Mouse (Mus musculus) kidney, postnatal 0 days (tissue): ENCODE measurements at regions not wholly inside any gene's neighbourhood (a gene's known extent, or its start where the extent isn't known, plus 50 kb on each side); places are given as distances from the start of the nearest gene placed in this dataset.

ENCODE experiments used
- ATAC-seq: fragments of 200-750 bp; cut with Nextera tagmentation; replicated peaks from 2 replicates; pipeline ENCODE4 v1.8.0; 2017; ENCODE audit warnings: low read depth, moderate number of reproducible peaks, moderate TSS enrichment, moderate library complexity; ENCODE audit not compliant: low FRiP score
- DNase-seq: peaks from one replicate; pipeline ENCODE4 v3.0.0-alpha.2; 2016; ENCODE audit warnings: low spot score
- H3K27ac ChIP-seq: fragments of 300-500 bp; sonication (generic); 2 replicates; pipeline ENCODE4 v1.5.1; 2014; ENCODE audit warnings: mild to moderate bottlenecking
- H3K27me3 ChIP-seq: fragments of 300-500 bp; sonication (generic); 2 replicates; pipeline ENCODE4 v1.6.1; 2014; ENCODE audit warnings: low read length, mixed read lengths; ENCODE audit not compliant: insufficient read depth
- H3K36me3 ChIP-seq: fragments of 300-500 bp; sonication (generic); 2 replicates; pipeline ENCODE4 v1.6.1; 2014; ENCODE audit warnings: low read length, mixed read lengths; ENCODE audit not compliant: insufficient read depth
- H3K4me1 ChIP-seq: fragments of 300-500 bp; sonication (generic); replicated peaks from 2 replicates; pipeline ENCODE4 v1.6.1; 2014; ENCODE audit warnings: antibody characterized with exemption, low read length, mixed read lengths; ENCODE audit not compliant: insufficient read depth
- H3K4me2 ChIP-seq: fragments of 300-500 bp; sonication (generic); 2 replicates; pipeline ENCODE4 v1.6.1; 2014; ENCODE audit warnings: mild to moderate bottlenecking, low read length, moderate library complexity, mixed read lengths
- H3K4me3 ChIP-seq: fragments of 300-500 bp; sonication (generic); replicated peaks from 2 replicates; pipeline ENCODE4 v1.5.1; 2014; ENCODE audit warnings: low read depth, low read length
- H3K9ac ChIP-seq: fragments of 300-500 bp; sonication (generic); 2 replicates; pipeline ENCODE4 v1.6.1; 2014; ENCODE audit warnings: low read depth, low read length
- H3K9me3 ChIP-seq: fragments of 300-500 bp; sonication (generic); replicated peaks from 2 replicates; pipeline ENCODE4 v1.6.1; 2016; ENCODE audit warnings: low read length, inconsistent platforms, mixed read lengths
- CTCF ChIP-seq: IDR thresholded peaks from 2 replicates; pipeline ENCODE4 v1.5.1; 2016; ENCODE audit warnings: antibody characterized with exemption, low read depth, mild to moderate bottlenecking, moderate library complexity
- WGBS: fragments of 180-500 bp; shearing (Covaris S2); extraction: QIAGEN DNeasy Blood & Tissue Kit; methylation state at CpG from one replicate; pipeline ENCODE4 v1.1.7; 2014; 5-methylcytosine and 5-hydroxymethylcytosine counted together

- Histone ChIP-seq H3K4me3 (no peak overlapping the region), H3K9me3 (no peaks in the 10 kb centered on the region), H3K27ac (no peak overlapping the region), H3K4me2 (no peak overlapping the region), H3K36me3 (no peaks in the 10 kb centered on the region), H3K27me3 (no peaks in the 10 kb centered on the region), H3K9ac (no peak overlapping the region), H3K4me1 (peaks cover 7% of the 10 kb centered on the region; the same call in 1 of the 2 replicates)
- no peak for TF ChIP-seq CTCF
- no peak for ATAC-seq
- WGBS, result 81% methylated on average over 12 of the region's 12 CpGs
- no peak for DNase-seq
These were observed 946.2 kb downstream of the 4930447A16Rik start for GRCm38 (mm10) chr15:38371404-38372090.

GRCm38 (mm10) chr15:38373797-38374196 lies 948.4 kb downstream of the 4930447A16Rik start:
- H3K27ac ChIP-seq, result 0 out of 2 replicates have a peak overlapping the region, but pooled peaks have one; percentile 58
- no peaks in the 10 kb centered on the region for H3K9me3 ChIP-seq
- no peaks in the 10 kb centered on the region for H3K36me3 ChIP-seq
- peak overlapping the region; percentile 44 for H3K4me2 ChIP-seq
- no peak for TF ChIP-seq CTCF
- H3K4me1 ChIP-seq, result peaks cover 7% of the 10 kb centered on the region; the same call in 1 of the 2 replicates
- H3K4me3 ChIP-seq, result peak overlapping the region; percentile 13; the same call in 1 of the 2 replicates
- peak; percentile 87 for DNase-seq
- WGBS, result 5% methylated on average over 21 of the region's 21 CpGs
- H3K9ac ChIP-seq, result no peak overlapping the region
- peak; percentile 90 for ATAC-seq
- H3K27me3 ChIP-seq, result no peaks in the 10 kb centered on the region

GRCm38 (mm10) chr15:38374786-38375185 lies 949.4 kb downstream of the 4930447A16Rik start:
- H3K4me2 ChIP-seq, result no peak overlapping the region
- no peak overlapping the region for H3K27ac ChIP-seq
- H3K4me1 ChIP-seq, result peaks cover 7% of the 10 kb centered on the region; the same call in 1 of the 2 replicates
- TF ChIP-seq CTCF, result no peak
- no peaks in the 10 kb centered on the region for H3K27me3 ChIP-seq
- H3K4me3 ChIP-seq, result no peak overlapping the region
- H3K9me3 ChIP-seq, result no peaks in the 10 kb centered on the region
- no peak; the same call in 1 of the 2 replicates for ATAC-seq
- WGBS, result 72% methylated on average over 6 of the region's 6 CpGs
- H3K36me3 ChIP-seq, result no peaks in the 10 kb centered on the region
- H3K9ac ChIP-seq, result no peak overlapping the region
- peak; percentile 59 for DNase-seq

- ATAC-seq (no peak), DNase-seq (peak; percentile 48)
These were observed 952.8 kb downstream of the 4930447A16Rik start for GRCm38 (mm10) chr15:38378106-38378505.

GRCm38 (mm10) chr15:38387617-38388016 lies 962.3 kb downstream of the 4930447A16Rik start:
- TF ChIP-seq CTCF, result no peak
- DNase-seq (no peak), ATAC-seq (no peak)
- no peaks in the 10 kb centered on the region for H3K27me3 ChIP-seq
- no peak overlapping the region for H3K27ac ChIP-seq
- H3K9me3 ChIP-seq, result no peaks in the 10 kb centered on the region
- H3K4me2 ChIP-seq, result no peak overlapping the region
- no peak overlapping the region for H3K9ac ChIP-seq
- 59% methylated on average over 7 of the region's 7 CpGs for WGBS
- H3K4me1 ChIP-seq, result peaks cover 5% of the 10 kb centered on the region
- H3K36me3 ChIP-seq, result no peaks in the 10 kb centered on the region
- H3K4me3 ChIP-seq, result no peak overlapping the region

More at GRCm38 (mm10) chr15:38378106-38378505, 952.8 kb downstream of the 4930447A16Rik start:
- H3K27me3 ChIP-seq, result no peaks in the 10 kb centered on the region
- no peak overlapping the region for H3K4me2 ChIP-seq
- WGBS, result 61% methylated on average over 8 of the region's 8 CpGs
- H3K36me3 ChIP-seq, result no peaks in the 10 kb centered on the region
- H3K4me3 ChIP-seq, result no peak overlapping the region
- no peak overlapping the region for H3K9ac ChIP-seq
- 0 out of 2 replicates have a peak overlapping the region, but pooled peaks have one; percentile 34 for H3K27ac ChIP-seq
- no peaks in the 10 kb centered on the region for H3K9me3 ChIP-seq
- TF ChIP-seq CTCF, result no peak
- peaks cover 7% of the 10 kb centered on the region; the same call in 1 of the 2 replicates for H3K4me1 ChIP-seq

GRCm38 (mm10) chr15:38388436-38388835 lies 963.1 kb downstream of the 4930447A16Rik start:
- ATAC-seq (no peak), DNase-seq (no peak)
- no peak overlapping the region for H3K9ac ChIP-seq
- H3K4me2 ChIP-seq, result no peak overlapping the region
- no peaks in the 10 kb centered on the region for H3K27me3 ChIP-seq
- H3K36me3 ChIP-seq, result no peaks in the 10 kb centered on the region
- H3K4me1 ChIP-seq, result peaks cover 5% of the 10 kb centered on the region
- 94% methylated on average over 7 of the region's 7 CpGs for WGBS
- H3K9me3 ChIP-seq, result no peaks in the 10 kb centered on the region
- H3K4me3 ChIP-seq, result no peak overlapping the region
- no peak overlapping the region for H3K27ac ChIP-seq
- TF ChIP-seq CTCF, result no peak
